Comparison of ENCODE assay signal across 9 mouse cellular contexts in genomic region chrX:158042255-158043056, GRCm38 (mm10). TPM values are rescaled to one million over a fixed set of nuclear protein-coding genes. Genes with fewer than 3 reads are reported as not detected.
DNase-seq lines count a peak whose midpoint lies in the region; ATAC-seq lines count a peak whose summit lies in the region.
"Had no signal": no experiment of that assay in that cellular context is flagged by ENCODE, and none has a peak within 500 bp of the region (broad histone marks: within the 10 kb centered on the region; RNA-seq: fewer than 3 reads in every experiment).

No protein-coding gene starts in this region.

- peak overlapping the region; percentile 72 for H3K9ac ChIP-seq in embryonic facial prominence, embryonic 14.5 days (ENCODE audit: low read depth, low read length)
- H3K9ac ChIP-seq in intestine, embryonic 15.5 days = peak overlapping the region; percentile 36; the same call in 1 of the 2 replicates

- H3K4me2 ChIP-seq in embryonic facial prominence, embryonic 14.5 days (ENCODE audit: low read depth, low read length) = peak overlapping the region; percentile 57
- peak overlapping the region; percentile 80 for H3K4me2 ChIP-seq in intestine, embryonic 15.5 days (replicated peaks)

- peak overlapping the region; percentile 49 for H3K4me3 ChIP-seq in brown adipose tissue, adult 24 weeks (ENCODE audit: insufficient read depth, low read depth, low read length)
- peak overlapping the region; percentile 54 for H3K4me3 ChIP-seq in embryonic facial prominence, embryonic 14.5 days (ENCODE audit: low read depth, low read length)
- H3K4me3 ChIP-seq in intestine, embryonic 15.5 days (replicated peaks) = peak overlapping the region; percentile 53

- WGBS in embryonic facial prominence, embryonic 14.5 days = 32% methylated on average over 33 of the region's 62 CpGs
- 18% methylated on average over 59 of the region's 62 CpGs for WGBS in intestine, embryonic 15.5 days

- no peaks in the 10 kb centered on the region for H3K4me1 ChIP-seq in brown adipose tissue, adult 24 weeks (ENCODE audit: control insufficient read depth, insufficient read depth, insufficient read length, low read length)
- no peaks in the 10 kb centered on the region for H3K4me1 ChIP-seq in embryonic facial prominence, embryonic 14.5 days (ENCODE audit: control insufficient read depth, insufficient read depth, low read length)
- H3K4me1 ChIP-seq in intestine, embryonic 15.5 days (replicated peaks) = no peaks in the 10 kb centered on the region

- no peaks in the 10 kb centered on the region for H3K36me3 ChIP-seq in embryonic facial prominence, embryonic 14.5 days (ENCODE audit: control insufficient read depth, insufficient read depth, low read length)
- H3K36me3 ChIP-seq in intestine, embryonic 15.5 days = no peaks in the 10 kb centered on the region

- H3K9me3 ChIP-seq in embryonic facial prominence, embryonic 14.5 days (ENCODE audit: control insufficient read depth, low read length) = no peaks in the 10 kb centered on the region
- no peaks in the 10 kb centered on the region for H3K9me3 ChIP-seq in intestine, embryonic 15.5 days

- DNase-seq in left cerebral cortex, postnatal 4 days = peak; percentile 50
- no peak for DNase-seq in left cerebral cortex, postnatal 36 days (ENCODE audit: low spot score in 2 of 2)
- peak; percentile 21 for DNase-seq in embryonic facial prominence, embryonic 14.5 days (ENCODE audit: low spot score)
- DNase-seq in lung, postnatal 4 days = peak; percentile 4 to 23
- peak; percentile 11 for DNase-seq in testis, postnatal 14 days (ENCODE audit: low spot score)
- no peak for DNase-seq in ovary, postnatal 14 days (ENCODE audit: low spot score)

- ATAC-seq in embryonic facial prominence, embryonic 14.5 days (ENCODE audit: low read depth) = peak; percentile 61
- peak; percentile 72 for ATAC-seq in intestine, embryonic 15.5 days

- H3K27ac ChIP-seq in brown adipose tissue, adult 24 weeks (replicated peaks; ENCODE audit: low read depth, low read length) = no peak overlapping the region
- no peak overlapping the region for H3K27ac ChIP-seq in embryonic facial prominence, embryonic 14.5 days (replicated peaks; ENCODE audit: low read depth, low read length)
- no peak overlapping the region for H3K27ac ChIP-seq in intestine, embryonic 15.5 days

- H3K27me3 ChIP-seq in embryonic facial prominence, embryonic 14.5 days (replicated peaks; ENCODE audit: control insufficient read depth, insufficient read depth, low read length) = 0 out of 2 replicates have a peak, but pooled peaks cover 2% of the 10 kb centered on the region
- H3K27me3 ChIP-seq in intestine, embryonic 15.5 days (replicated peaks) = 0 out of 2 replicates have a peak, but pooled peaks cover 6% of the 10 kb centered on the region

- intact Hi-C loops in left cerebral cortex, postnatal 4 days (cut with DNase I) = loop anchor here (5.0 to 10.0 kb wide), 2 partner anchors 572 to 880 kb away; no protein-coding TSS in a partner anchor
- intact Hi-C loops in left cerebral cortex, postnatal 36 days (cut with DNase I) = loop anchor here (2.0 to 5.0 kb wide), 3 partner anchors 310 to 880 kb away; no protein-coding TSS in a partner anchor

RNA-seq across cellular contexts. Expression of gene Cnksr2, which starts 0.6 kb away (rescaled TPM):
- total RNA-seq in left cerebral cortex, postnatal 4 days (2021) = 100 to 1,000 TPM in 1 of 2 experiments, 10 to 100 TPM in 1; 88.4 to 108 TPM
- total RNA-seq in left cerebral cortex, postnatal 36 days (2021) = 100 to 1,000 TPM; 225 to 247 TPM
- 0.24 TPM in 1 of 2 replicates, not detected in the other for polyA plus RNA-seq in brown adipose tissue, adult 24 weeks (2012; ENCODE audit: insufficient read depth, insufficient read length, missing spikeins)
- polyA plus RNA-seq in embryonic facial prominence, embryonic 14.5 days (2014; fragmentation: Nextera tagmentation; extraction: Ambion mirVana) = 2.0 and 2.5 TPM in 2 replicates
- polyA plus RNA-seq in intestine, embryonic 15.5 days (2015; fragmentation: Nextera tagmentation; extraction: Ambion mirVana) = 0.72 TPM in 2 replicates
- total RNA-seq: neutrophil, adult 5-6 weeks had no signal

Comparison
In these comparisons a context has a peak if more than half of its experiments do, and no peak if none do; other contexts are left out.
1. DNase-seq: peak in left cerebral cortex, postnatal 4 days (single experiment), embryonic facial prominence, embryonic 14.5 days (single experiment), lung, postnatal 4 days (2 of 2) and testis, postnatal 14 days (single experiment); none in left cerebral cortex, postnatal 36 days (0 of 2) and ovary, postnatal 14 days (single experiment).
2. Peak in every context shown above with its lines, with median percentiles within 50 percentile points of each other: H3K4me3 ChIP-seq.